Mouse (Mus musculus) lung, postnatal 36 days (tissue): ENCODE measurements around the gene Slc51b.

ENCODE experiments used
- DNase-seq: peaks from one replicate; pipeline ENCODE4 v3.0.0; 2022; ENCODE audit warnings: mixed read lengths

Slc51b gene

DNA sequence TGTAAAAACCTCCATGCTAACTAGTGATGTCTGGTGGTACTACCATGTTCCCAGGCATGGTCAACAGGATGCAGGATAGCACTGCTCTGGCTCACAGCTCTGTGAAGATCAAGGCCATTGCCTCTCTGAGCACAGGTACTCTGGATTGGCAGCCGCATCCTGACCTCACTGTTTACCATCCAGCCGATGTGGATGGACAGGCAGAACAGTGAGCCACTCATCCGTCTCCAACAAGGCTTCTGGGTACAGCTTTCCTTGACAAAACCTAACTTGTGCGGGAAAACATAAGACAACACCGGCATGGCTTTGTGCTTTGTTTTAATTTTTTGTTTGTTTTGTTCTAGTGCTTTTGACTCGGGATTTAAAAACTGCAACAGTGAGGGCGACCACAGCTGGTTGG is 57.0 kb downstream of the Slc51b start:
- no peak for DNase-seq

DNA sequence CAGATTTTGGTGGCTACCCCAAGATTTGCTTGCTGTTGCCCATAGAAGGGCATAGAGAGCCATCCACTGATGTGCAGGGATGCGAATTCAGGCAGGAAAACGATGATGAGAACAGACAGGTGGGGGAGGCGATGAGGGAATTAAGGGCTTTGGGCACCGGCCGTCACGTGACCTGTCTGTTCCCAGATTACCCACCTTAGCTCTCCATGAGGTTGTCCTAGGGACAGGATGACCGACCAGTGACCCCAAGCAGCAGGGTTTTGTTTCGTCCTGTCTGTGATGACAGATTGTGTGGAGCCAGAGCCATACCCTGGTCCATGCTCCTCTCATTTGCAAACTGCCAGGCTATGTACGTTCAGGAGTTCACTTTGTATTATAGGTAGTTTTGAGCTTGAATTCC is 59.1 kb downstream of the Slc51b start:
- DNase-seq, result no peak
